Mouse (Mus musculus): Measurements from ENCODE around the gene Slc35b2. TPM values are rescaled to one million over a fixed set of nuclear protein-coding genes. Genes with fewer than 3 reads are reported as not detected.
A peak's percentile ranks its signal among the peaks of the same experiment; 100 is the strongest.

Slc35b2 gene
- total RNA-seq, 2 experiments from 2014 or later, result 17.5 to 21.5 TPM

GRCm38 (mm10) chr17:45564531-45565084 is 934 bp downstream of the Slc35b2 start:
- DNase-seq, result no peak

- no peak for DNase-seq
These were observed 1.4 kb downstream of the Slc35b2 start for GRCm38 (mm10) chr17:45565103-45565502.

GRCm38 (mm10) chr17:45566031-45566359 is 2.3 kb downstream of the Slc35b2 start:
- DNase-seq, result no peak

GRCm38 (mm10) chr17:45566360-45567161 is 2.9 kb downstream of the Slc35b2 start:
- no peak for DNase-seq

GRCm38 (mm10) chr17:45567162-45567601 is 3.5 kb downstream of the Slc35b2 start:
- DNase-seq, result no peak

GRCm38 (mm10) chr17:45568990-45569389 is 5.3 kb downstream of the Slc35b2 start:
- no peak for DNase-seq

- DNase-seq, result no peak
These were observed 6.3 kb downstream of the Slc35b2 start for GRCm38 (mm10) chr17:45569999-45570398.

GRCm38 (mm10) chr17:45572103-45573086 is 8.7 kb downstream of the Slc35b2 start:
- DNase-seq, result peak; percentile 82

- DNase-seq, result peak; percentile 97
These were observed 9.6 kb downstream of the Slc35b2 start, which contains the start of gene Hsp90ab1 for GRCm38 (mm10) chr17:45573087-45573779. Hsp90ab1 (minus strand) TSS chr17:45573271.

GRCm38 (mm10) chr17:45573780-45574123 is 10.1 kb downstream of the Slc35b2 start:
- peak; percentile 97 for DNase-seq

GRCm38 (mm10) chr17:45574129-45574761 is 10.6 kb downstream of the Slc35b2 start:
- DNase-seq, result no peak

GRCm38 (mm10) chr17:45575123-45575897 is 11.6 kb downstream of the Slc35b2 start:
- DNase-seq, result no peak

- no peak for DNase-seq
These were observed 14.6 kb downstream of the Slc35b2 start for GRCm38 (mm10) chr17:45578242-45578641.

- DNase-seq, result no peak
These were observed 15.2 kb downstream of the Slc35b2 start for GRCm38 (mm10) chr17:45578843-45579242.

- no peak for DNase-seq
These were observed 15.9 kb downstream of the Slc35b2 start for GRCm38 (mm10) chr17:45579554-45579953.

GRCm38 (mm10) chr17:45580958-45581477 is 17.3 kb downstream of the Slc35b2 start:
- peak; percentile 44 for DNase-seq

- peak; percentile 43 for DNase-seq
These were observed 17.9 kb downstream of the Slc35b2 start for GRCm38 (mm10) chr17:45581567-45581983.

GRCm38 (mm10) chr17:45582188-45582587 is 18.5 kb downstream of the Slc35b2 start:
- DNase-seq, result no peak

GRCm38 (mm10) chr17:45582715-45583355 is 19.2 kb downstream of the Slc35b2 start:
- no peak for DNase-seq
